Mouse (Mus musculus): Measurements from ENCODE around the gene Ptges3.
"Not testable (repeated sequence)": the region's sequence is repeated elsewhere in the genome, so short reads cannot be mapped to it uniquely, and the experiment has no call there.

Gene Ptges3

DNA sequence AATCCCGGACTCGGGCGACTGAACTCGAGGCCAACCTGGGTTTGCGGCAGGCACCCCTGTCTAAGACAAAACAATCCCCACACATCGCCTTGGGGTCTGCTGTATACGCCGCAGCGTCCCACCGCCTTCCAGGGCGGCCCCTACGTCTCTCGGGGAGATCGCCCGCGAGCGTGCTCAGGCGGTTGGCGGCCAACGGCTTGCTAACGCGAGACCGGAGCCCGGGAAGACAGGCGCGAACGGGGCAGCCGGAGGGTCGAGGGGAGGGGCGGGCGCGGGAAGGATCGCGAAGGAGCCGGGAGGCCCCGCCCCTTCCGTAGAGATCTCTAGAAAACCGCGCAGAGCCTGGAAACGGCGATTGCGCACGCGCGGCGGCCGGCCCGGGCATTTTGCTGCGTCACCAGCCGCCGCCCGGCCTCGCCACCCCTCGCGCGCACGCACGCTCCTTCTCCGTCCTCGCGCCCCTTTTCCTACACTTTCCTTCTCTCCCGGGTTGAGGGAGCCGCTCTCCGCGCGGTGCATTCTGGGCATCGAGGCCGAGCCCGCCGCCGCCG, at the start of gene Ptges3:
Ptges3 (plus strand) TSS at position 354 of the 551 bp plus-strand sequence.
- peak; percentile 94 for DNase-seq (ENCODE audit: low spot score)

DNA sequence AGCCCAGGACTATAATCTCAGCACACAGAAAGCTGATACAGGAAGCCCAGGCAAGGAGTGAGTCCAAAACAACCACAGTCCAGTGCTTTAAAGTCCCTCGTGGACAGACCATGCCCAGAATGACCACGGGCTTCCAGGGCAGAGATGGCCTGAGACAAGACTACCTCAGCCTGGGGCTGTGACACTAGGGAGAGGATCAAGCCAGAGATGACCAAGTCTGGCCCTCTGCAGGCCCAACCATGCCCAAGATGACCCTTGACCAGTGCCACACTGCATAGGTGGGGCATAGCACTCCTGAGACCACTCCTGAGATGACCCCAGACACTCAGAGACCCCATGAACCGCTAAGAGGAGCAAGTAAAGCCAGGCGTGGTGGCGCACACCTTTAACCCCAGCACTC, 49.0 kb upstream of the Ptges3 start:
- no peak for DNase-seq (ENCODE audit: low spot score)

DNA sequence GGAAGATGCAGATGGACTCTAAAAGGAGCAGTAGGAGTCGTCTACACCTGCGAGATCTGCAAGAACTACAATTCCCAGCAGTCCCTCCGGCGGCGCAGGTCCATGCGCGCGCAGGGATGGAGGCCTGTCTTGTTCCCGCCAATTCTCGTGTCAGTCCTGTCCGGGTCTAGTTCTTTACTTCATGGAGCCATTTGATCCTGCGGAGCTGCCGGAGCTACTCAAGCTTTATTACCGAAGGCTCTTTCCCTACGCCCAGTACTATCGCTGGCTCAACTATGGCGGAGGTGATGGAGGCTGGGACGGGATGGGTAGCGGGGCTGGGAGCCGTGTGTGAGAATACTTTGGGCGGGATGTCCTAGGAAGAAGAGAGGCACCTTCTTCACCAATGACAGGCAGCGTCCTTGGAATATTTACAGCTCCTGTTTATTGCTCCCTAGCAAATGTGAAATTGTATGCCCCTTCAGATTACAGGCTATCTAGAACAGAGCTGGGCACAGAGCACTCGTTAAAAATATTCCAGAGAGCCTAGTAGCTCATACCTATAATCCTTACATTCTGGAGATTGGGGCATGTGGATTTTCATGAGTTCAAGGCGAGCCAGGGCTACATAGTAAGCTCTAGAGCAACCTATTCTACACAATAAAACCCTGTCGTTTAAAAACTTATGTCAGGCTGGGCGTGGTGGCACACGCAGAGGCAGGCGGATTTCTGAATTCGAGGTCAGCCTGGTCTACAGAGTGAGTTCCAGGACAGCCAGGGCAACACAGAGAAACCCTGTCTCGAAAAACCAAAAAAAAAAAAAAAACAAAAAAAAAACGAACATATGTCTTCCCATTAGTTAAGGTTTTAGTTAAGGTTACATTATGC, 43.5 kb upstream of the Ptges3 start, which contains the start of gene Prim1:
Prim1 (plus strand) TSS at position 101 of the 867 bp plus-strand sequence.
- DNase-seq (ENCODE audit: low spot score), result peak; percentile 83

DNA sequence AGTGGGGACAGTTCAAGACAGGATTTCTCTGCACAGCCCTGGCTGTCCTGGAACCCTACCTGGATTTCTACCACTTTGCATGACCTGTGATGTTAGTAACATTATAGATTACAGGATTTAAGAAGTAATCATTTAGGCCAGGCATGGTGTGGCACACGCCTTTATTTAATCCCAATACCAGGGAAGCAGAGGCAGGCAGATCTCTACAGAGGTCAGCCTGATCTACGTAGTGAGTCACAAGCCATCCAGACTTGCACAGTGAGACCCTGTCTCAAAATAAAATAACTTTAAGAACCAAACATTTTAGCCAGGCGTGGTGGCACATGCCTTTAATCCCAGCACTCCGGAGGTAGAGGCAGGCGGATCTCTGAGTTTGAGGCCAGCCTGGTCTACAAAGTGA, 36.6 kb upstream of the Ptges3 start:
- DNase-seq (ENCODE audit: low spot score), result no peak

GRCm38 (mm10) chr10:128023496-128023895, 35.3 kb upstream of the Ptges3 start:
- no peak for DNase-seq (ENCODE audit: low spot score)

DNA sequence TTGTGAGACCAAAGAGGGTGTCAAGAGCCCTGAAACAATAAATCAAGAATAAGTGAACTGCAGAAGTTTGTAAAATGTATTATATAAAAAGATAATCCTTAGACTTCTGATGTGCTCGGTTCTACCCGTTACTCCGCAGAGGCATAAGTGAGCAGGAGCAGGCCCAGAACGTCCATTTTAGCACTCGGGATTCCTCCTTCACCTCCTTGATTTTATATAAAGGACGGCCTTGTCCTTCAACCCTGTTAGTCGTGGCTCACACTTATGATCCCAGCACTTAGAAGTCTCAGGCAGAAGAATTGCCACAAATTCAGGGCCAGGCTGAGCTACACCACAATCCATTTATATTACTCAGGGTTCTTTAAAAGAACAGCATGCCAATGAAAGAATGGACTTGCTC, 28.8 kb upstream of the Ptges3 start:
- DNase-seq (ENCODE audit: low spot score), result no peak

DNA sequence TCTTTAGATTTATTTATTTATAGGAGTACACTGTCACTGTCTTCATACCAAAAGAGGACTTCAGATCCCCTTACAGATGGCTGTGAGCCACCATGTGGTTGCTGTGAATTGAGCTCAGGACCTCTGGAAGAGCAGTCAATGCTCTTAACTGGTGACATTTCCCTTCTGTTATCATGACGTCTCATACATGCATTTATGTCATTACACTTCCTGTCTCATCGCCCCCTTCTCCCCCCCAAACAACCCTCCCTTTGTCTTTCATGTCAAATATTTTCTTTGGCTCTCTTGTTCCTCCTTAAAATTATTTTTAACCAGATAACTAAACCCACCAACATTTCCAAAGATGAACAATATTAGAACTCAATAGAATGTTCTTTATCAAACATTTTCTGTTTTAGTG, 27.9 kb upstream of the Ptges3 start:
- DNase-seq (ENCODE audit: low spot score), result no peak

DNA sequence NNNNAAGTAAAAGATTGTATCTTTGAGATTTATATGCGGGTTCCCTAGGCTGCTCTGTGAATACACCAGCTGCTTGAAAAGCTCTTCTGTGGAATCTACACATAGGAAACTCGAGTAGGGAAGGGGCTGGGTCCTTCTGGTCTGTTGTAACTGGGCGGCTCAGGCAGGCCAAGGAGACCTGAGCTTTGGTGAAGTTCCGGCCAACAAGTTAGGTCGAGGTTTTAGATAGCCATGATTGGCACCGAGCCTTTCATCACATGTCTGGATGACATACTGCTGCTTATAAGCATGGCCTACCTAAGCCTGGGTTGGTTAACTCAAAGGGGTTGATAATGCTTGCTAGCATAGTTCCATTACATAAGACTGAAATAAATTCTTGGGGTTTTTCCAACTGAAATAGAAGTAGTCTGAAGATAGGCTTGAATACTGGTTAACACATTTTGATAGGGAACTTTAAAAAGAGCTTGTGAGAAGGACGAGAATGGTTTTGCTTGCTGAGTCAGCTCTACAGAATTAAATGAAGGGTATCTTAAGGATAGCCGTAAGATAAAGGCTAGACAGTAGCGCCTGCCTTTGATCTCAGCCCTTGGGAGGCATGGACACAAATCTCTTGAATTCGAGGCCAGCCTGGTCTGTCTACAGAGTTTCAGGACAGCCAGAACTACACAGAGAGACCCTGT, 21.9 kb upstream of the Ptges3 start:
- peak; percentile 60 for DNase-seq (ENCODE audit: low spot score)

DNA sequence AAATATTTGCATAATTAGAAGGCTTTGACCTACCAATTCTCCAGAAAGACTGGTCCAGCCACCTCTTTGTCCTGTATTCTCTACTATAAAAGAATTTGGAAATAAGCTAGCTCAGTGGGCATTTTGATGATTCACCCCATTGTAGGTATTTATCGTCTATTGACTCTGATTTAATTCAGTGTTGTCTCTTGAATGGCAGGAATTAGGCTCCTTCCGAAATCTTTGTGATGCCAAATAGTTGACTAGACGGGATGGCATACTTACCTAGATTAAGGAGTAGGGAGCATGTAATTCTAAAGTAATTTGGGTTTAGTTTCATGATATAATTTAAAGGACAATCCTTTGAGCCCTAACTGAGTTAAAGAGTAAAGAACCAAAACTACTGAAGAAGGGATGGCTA, 20.8 kb upstream of the Ptges3 start:
- DNase-seq (ENCODE audit: low spot score), result no peak

GRCm38 (mm10) chr10:128039167-128039566, 19.6 kb upstream of the Ptges3 start:
- DNase-seq (ENCODE audit: low spot score), result no peak

GRCm38 (mm10) chr10:128039858-128040257, 18.9 kb upstream of the Ptges3 start:
- no peak for DNase-seq (ENCODE audit: low spot score)

- DNase-seq (ENCODE audit: low spot score), result no peak
These were observed 18.5 kb upstream of the Ptges3 start for GRCm38 (mm10) chr10:128040293-128040692.

GRCm38 (mm10) chr10:128041636-128042035, 17.1 kb upstream of the Ptges3 start:
- DNase-seq (ENCODE audit: low spot score), result no peak

- DNase-seq (ENCODE audit: low spot score), result no peak
These were observed 16.3 kb upstream of the Ptges3 start for GRCm38 (mm10) chr10:128042466-128042865.

DNA sequence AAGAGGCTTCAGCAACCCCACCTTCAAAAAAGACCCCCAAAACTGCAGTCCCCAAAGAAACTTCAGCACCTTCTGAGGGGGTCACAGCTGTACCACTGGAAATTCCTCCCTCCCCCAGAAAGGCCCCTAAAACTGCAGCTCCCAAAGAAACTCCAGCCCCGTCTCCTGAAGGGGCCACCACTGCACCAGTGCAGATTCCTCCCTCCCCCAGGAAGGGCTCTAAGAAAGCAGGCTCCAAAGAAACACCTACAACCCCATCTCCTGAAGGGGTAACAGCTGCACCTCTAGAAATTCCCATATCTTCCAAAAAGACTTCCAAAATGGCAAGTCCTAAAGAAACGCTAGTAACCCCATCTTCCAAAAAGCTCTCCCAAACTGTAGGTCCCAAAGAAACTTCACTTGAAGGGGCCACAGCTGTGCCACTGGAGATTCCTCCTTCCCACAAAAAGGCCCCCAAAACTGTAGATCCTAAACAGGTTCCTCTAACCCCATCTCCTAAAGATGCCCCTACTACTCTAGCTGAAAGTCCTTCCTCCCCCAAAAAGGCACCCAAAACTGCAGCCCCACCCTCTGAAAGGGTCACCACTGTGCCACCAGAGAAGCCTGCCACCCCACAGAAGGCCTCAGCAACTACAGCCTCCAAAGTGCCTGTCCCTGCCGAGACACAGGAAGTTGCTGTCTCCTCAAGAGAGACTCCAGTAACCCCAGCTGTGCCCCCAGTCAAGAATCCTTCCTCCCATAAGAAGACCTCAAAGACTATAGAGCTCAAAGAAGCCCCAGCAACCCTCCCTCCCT, 15.5 kb upstream of the Ptges3 start:
- DNase-seq (ENCODE audit: low spot score), result no peak

DNA sequence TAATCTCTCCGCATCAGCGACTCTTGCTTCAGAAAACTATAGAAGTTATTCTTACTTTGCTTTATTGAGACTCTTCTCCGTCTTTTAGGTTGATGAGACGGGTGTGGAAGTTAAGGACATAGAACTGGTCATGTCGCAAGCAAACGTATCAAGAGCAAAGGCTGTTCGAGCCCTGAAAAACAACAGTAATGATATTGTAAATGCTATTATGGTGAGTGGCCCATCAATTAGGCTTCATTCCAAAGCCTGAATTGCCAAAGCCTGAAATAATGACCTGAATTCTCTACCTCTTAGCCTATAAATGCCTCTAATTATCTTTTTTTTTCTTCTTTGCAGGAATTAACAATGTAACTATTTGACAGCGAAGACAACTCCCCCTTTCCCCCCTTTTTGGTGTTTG, 10.6 kb upstream of the Ptges3 start:
- DNase-seq (ENCODE audit: low spot score), result no peak

- DNase-seq (ENCODE audit: low spot score), result no peak
These were observed 9.0 kb upstream of the Ptges3 start for GRCm38 (mm10) chr10:128049741-128050140.

GRCm38 (mm10) chr10:128050355-128050754, 8.4 kb upstream of the Ptges3 start:
- no peak for DNase-seq (ENCODE audit: low spot score)

GRCm38 (mm10) chr10:128051589-128051988, 7.2 kb upstream of the Ptges3 start:
- DNase-seq (ENCODE audit: low spot score), result no peak

GRCm38 (mm10) chr10:128052136-128052535, 6.6 kb upstream of the Ptges3 start:
- not testable (repeated sequence) for DNase-seq (ENCODE audit: low spot score)

DNA sequence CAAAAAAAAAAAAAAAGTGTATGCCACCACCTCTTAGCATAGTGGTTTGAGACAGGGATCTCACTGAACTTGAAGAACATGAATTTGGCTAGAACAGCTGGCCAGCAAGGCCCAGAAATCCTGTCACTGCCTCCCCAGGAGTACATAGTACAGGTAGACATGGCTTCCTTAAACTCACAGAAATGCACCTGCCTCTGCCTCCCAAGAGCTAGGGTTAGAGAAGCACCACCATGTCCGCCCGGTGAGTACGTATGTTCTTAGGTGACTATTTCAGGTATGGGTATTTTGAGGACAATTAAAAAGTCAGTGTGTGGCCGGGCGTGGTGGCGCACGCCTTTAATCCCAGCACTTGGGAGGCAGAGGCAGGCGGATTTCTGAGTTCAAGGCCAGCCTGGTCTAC, 5.8 kb upstream of the Ptges3 start:
- no peak for DNase-seq (ENCODE audit: low spot score)

DNA sequence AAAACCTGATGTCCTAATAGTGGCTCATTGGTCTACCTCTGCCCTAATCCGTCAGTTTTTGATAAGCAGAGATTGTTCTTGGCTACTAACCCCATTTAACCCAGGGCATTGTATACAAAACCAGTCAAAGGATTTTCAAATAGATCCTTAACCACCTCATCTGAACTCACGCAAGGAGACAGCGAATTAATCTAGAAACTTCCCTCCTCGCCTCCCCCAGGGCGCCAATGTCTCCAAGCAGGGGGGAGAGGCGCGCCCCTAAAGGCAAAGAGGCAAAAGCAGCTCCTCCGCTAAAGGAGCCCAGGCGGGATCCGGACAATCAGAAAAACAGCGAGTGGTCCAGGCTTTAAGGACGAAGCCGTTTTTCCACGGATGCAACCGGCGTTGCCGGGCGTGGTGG, 570 bp upstream of the Ptges3 start:
- no peak for DNase-seq (ENCODE audit: low spot score)

Measured in c-Kit-positive CD71-positive TER-119-positive erythroid progenitor cells, embryonic 14.5 days (primary cell).